Mouse (Mus musculus) E14TG2a.4 (cell line): ENCODE data around the gene Dlgap5.

ENCODE experiments used
- H3K27me3 ChIP-seq: 2 replicates; pipeline ENCODE4 v1.6.1; 2014; ENCODE audit warnings: low read length, control low read depth; ENCODE audit not compliant: insufficient read depth
- H3K36me3 ChIP-seq: 2 replicates; pipeline ENCODE4 v1.6.1; 2014; ENCODE audit warnings: low read length, control low read depth; ENCODE audit not compliant: insufficient read depth
- H3K4me1 ChIP-seq: replicated peaks from 2 replicates; pipeline ENCODE4 v1.6.1; 2014; ENCODE audit warnings: low read depth, low read length, control low read depth
- H3K4me3 ChIP-seq: replicated peaks from 2 replicates; pipeline ENCODE4 v1.5.1; 2014; ENCODE audit warnings: mild to moderate bottlenecking, low read length
- H3K9me3 ChIP-seq: 2 replicates; pipeline ENCODE4 v1.6.1; 2014; ENCODE audit warnings: low read length, control low read depth
- CTCF ChIP-seq: conservative IDR thresholded peaks from 2 replicates; pipeline ENCODE4 v1.5.1; 2014; ENCODE audit warnings: low read length
- NANOG ChIP-seq: IDR thresholded peaks from 2 replicates; pipeline ENCODE4 v1.6.1; 2014; ENCODE audit warnings: borderline replicate concordance, low read length, mixed read lengths
- POU5F1 ChIP-seq: IDR thresholded peaks from 2 replicates; pipeline ENCODE4 v1.6.1; 2014; ENCODE audit warnings: low read length, borderline replicate concordance

Dlgap5 gene

DNA sequence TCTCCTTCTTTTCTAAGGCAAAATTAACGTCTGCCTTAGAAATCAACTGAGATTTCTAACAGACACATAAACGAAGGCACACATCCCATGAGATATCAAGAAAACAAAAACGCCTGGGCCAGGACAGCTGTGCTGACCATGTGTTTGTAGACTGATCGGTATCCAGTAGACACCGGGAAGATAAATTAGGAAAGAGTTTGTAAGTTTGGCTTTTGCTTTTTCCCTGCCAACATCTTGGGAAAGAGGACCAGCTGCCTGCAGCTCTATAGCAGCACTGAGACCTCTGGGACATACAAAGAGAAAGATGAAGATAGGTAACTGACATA, 422 bp upstream of the Dlgap5 start:
- Histone ChIP-seq H3K4me3 (peak overlapping the region; percentile 86), H3K27me3 (no peaks in the 10 kb centered on the region), H3K9me3 (no peaks in the 10 kb centered on the region), H3K36me3 (peaks cover 36% of the 10 kb centered on the region), H3K4me1 (peaks cover 75% of the 10 kb centered on the region)
- TF ChIP-seq POU5F1, result no peak
- TF ChIP-seq NANOG, result no peak
- no peak for TF ChIP-seq CTCF

DNA sequence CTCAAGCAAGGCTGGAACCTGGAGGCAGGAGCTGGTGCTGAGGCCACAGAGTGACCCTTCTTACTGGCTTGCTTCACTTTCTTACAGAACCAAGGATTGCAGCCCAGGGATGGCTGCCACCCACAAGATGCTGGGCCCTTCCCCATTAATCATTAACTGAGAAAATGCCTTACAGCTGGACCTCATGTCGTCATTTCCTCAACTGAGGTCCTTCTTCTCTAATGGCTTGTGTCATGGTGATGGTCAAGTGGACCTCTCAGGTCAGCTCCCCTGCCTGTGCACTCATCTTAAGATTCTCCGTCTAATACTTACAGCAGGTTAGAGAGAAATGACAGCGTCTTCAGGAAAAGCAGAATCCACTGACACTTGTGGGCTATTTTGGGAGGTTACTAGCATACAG, 861 bp downstream of the Dlgap5 start:
- Histone ChIP-seq H3K4me3 (peak overlapping the region; percentile 86), H3K4me1 (peaks cover 64% of the 10 kb centered on the region), H3K36me3 (peaks cover 49% of the 10 kb centered on the region), H3K9me3 (no peaks in the 10 kb centered on the region), H3K27me3 (no peaks in the 10 kb centered on the region)
- TF ChIP-seq POU5F1 (no peak), NANOG (no peak), CTCF (no peak)

DNA sequence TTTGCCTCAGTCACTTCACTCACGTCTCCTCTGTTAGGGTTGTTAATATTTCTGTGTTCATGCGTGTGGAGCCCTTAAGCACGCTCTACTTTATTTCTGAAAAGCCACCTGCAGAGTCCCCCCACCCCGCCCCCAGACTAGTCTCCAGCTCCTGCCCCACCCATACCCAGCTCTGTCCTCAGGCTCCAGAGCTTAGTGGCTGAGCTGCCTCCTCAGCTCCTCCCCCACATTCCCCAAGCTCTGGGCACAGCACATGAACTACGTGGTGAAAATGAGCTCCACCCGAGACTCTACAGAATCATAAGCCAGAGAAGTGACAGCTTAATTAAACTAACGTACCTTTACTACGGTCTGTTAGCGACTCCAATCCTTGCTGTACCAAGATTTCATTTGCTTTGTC, 12.2 kb downstream of the Dlgap5 start:
- Histone ChIP-seq H3K27me3 (no peaks in the 10 kb centered on the region), H3K4me1 (peaks cover 35% of the 10 kb centered on the region), H3K36me3 (peaks cover 98% of the 10 kb centered on the region), H3K9me3 (no peaks in the 10 kb centered on the region), H3K4me3 (no peak overlapping the region)
- TF ChIP-seq NANOG, result no peak
- TF ChIP-seq CTCF, result no peak
- no peak for TF ChIP-seq POU5F1

DNA sequence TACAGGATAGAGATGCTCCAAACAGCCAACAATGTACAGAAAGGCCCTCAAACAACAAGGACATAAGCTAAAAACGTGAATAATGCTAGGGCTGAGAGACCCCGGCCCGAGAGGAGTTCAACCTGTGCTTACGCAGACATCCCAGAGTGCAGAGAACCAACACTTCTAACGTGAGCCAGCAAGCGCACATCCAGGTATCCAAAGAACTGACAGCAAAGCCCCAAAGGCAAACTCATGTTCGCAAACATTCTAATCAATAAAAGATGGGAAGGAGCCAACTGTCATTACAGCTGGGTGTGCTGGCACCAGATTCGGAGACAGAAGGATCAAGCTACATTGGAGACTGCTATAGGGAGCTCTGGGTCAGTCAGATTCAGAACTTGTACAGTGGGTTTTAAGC, 15.5 kb downstream of the Dlgap5 start:
- TF ChIP-seq NANOG (no peak), CTCF (no peak), POU5F1 (no peak)
- peaks cover 29% of the 10 kb centered on the region for H3K4me1 ChIP-seq
- no peaks in the 10 kb centered on the region for H3K9me3 ChIP-seq
- H3K4me3 ChIP-seq, result no peak overlapping the region
- H3K27me3 ChIP-seq, result no peaks in the 10 kb centered on the region
- peaks cover 94% of the 10 kb centered on the region for H3K36me3 ChIP-seq

DNA sequence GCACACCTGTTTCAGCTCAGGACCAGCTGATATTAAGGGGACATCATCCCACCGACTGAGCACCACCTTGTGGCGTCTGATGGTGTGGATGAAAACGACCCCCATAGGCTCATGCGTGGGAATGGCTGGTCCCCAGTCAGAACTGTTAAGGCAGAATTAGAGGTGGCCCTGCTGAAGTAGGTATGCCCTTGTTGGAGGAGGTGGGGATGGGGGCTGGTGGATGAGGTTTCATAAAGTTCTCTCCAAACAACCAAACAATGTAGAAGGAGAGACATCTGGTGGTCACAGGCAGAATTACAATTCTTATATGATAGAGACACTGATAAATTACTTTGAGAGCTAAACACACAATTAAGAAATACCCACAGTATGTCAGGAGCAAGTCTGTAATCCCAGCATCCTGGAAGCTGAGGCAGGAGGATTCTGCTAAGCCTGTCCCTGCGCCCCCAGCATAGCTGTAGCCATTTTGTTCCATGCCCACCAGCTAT, 22.0 kb downstream of the Dlgap5 start:
- no peaks in the 10 kb centered on the region for H3K27me3 ChIP-seq
- peaks cover 14% of the 10 kb centered on the region for H3K4me1 ChIP-seq
- H3K4me3 ChIP-seq, result no peak overlapping the region
- no peaks in the 10 kb centered on the region for H3K9me3 ChIP-seq
- peaks cover 93% of the 10 kb centered on the region for H3K36me3 ChIP-seq
- TF ChIP-seq POU5F1 (no peak), CTCF (peak; percentile 45)

DNA sequence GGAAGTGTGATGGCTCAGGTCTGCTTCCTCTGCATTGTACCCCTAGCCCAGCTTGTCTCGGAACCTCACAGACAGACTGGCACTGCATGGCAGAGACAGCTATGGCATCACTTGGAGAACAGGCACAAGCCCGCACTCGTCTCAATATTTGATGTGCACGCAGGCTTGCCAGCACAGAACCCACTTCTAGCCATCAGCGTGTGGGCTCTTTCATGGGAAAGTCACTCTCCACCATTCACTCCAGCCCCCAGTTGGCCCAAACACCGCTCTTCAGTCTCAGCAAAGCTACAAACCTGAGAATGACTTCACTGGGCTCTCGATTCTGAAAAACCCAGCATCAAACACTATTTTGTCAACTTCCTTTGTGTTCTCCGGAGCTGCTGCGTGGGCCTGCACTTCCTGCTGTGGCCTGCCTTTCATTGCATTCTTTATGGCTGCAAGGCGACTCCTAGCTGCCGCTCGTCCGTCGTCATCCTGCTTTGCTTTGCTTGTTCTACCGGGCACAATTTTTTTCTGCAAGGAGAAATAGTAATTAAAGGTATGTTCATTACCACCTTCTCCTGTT, 22.7 kb downstream of the Dlgap5 start:
- no peak for TF ChIP-seq CTCF
- no peak for TF ChIP-seq POU5F1
- TF ChIP-seq NANOG, result no peak
- Histone ChIP-seq H3K36me3 (peaks cover 95% of the 10 kb centered on the region), H3K27me3 (no peaks in the 10 kb centered on the region), H3K9me3 (no peaks in the 10 kb centered on the region), H3K4me3 (no peak overlapping the region), H3K4me1 (peaks cover 14% of the 10 kb centered on the region)

DNA sequence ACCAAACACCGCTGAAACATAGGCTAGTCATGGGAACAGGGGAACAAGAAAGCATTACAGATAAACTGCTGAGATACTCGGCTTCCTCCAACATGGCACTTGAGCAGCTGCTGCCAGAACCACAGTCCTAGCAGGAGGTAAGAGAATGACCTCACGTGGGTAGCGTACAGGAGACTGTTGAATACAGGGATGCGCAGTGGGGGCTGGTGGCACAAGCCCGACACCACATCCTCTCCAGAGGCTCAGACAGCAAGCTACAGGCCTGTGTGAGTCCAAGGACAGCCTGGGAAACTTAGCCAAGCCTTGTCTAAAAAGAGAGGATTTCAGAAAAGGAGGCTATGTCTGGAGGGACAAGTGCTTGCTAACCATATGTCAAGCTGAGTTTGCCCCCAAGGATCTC, 23.2 kb downstream of the Dlgap5 start:
- TF ChIP-seq NANOG (no peak), POU5F1 (no peak), CTCF (no peak)
- peaks cover 95% of the 10 kb centered on the region for H3K36me3 ChIP-seq
- no peaks in the 10 kb centered on the region for H3K9me3 ChIP-seq
- H3K4me3 ChIP-seq, result no peak overlapping the region
- H3K27me3 ChIP-seq, result no peaks in the 10 kb centered on the region
- H3K4me1 ChIP-seq, result peaks cover 14% of the 10 kb centered on the region

DNA sequence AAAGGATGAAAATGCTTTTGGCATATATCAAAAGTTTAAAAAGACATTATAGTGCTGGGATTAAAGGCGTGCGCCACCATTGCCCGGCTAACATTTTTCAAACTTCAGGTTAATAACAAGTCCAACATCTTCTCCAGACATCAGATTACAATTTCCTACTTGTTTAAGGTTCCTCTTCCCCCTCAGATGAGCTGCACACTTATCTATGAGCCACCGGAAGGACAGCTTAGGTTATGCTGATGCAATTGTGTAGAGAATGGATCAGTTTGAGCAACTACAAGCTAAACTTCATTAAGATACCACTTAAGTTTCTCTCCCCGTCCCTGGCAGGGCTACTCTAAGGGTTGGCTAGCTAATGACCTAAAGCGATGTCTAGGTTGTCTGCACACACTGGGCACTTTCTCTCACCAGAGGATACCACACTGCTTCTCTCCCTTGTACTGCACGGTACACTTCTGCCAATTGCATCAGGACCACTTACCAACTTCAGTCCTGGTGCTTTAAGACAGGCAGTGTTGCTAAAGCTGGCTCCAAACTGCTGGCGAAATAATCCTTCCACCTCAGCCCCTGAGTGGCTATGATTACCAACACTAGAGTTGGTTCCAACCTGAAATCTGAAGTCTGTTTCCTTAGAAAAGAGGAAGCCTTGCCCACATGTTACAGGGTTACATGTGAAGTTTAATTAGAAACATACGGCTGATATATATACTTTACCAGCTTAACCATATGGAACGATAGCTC, 24.7 kb downstream of the Dlgap5 start:
- Histone ChIP-seq H3K27me3 (no peaks in the 10 kb centered on the region), H3K4me3 (no peak overlapping the region), H3K9me3 (no peaks in the 10 kb centered on the region), H3K36me3 (peaks cover 97% of the 10 kb centered on the region), H3K4me1 (peaks cover 14% of the 10 kb centered on the region)
- TF ChIP-seq POU5F1 (no peak), CTCF (no peak), NANOG (no peak)
